In the genomic region with DNA sequence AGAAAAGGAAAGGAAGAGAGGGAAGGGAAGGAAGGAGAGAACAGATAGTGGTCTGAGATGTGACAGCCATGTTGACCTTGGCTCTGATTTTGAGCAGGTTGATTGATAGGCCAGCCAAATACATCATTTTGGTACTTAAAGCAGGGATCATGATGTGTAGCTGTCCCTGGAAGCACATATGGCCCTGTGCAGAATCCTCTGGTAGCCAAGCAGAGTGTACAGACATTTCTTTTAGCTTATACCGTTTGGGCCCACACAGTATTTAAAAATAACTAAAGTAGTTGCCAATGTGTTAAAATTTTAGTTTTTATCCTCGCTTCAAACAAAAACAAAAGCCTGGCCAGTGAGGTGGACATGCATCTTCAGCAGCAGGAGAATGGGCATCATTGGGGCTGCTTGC, we compare ENCODE assay signal across 20 mouse cellular contexts.
"Had no signal": no experiment of that assay in that cellular context is flagged by ENCODE, and none has a peak within 500 bp of the region (broad histone marks: within the 10 kb centered on the region; RNA-seq: fewer than 3 reads in every experiment).

No protein-coding gene starts in this region.

- H3K9me3 ChIP-seq: kidney, embryonic 15.5 days; liver, embryonic 13.5 days; midbrain, embryonic 13.5 days; neural tube, embryonic 13.5 days had no signal

- H3K4me2 ChIP-seq: kidney, embryonic 15.5 days; liver, embryonic 13.5 days; midbrain, embryonic 13.5 days; neural tube, embryonic 13.5 days had no signal

- DNase-seq: kidney, adult 11 months; kidney, adult 8-10 months; kidney, postnatal 10 days; kidney, postnatal 36 days; liver, embryonic 13.5 days; lung, adult 2 months; lung, postnatal 14 days; lung, postnatal 4 days; retina, postnatal 1 day; right cerebral cortex, postnatal 14 days; right cerebral cortex, postnatal 4 days; thymus, adult 2 months; thymus, postnatal 14 days; thymus, postnatal 4 days had no signal

- H3K36me3 ChIP-seq: kidney, embryonic 15.5 days; liver, embryonic 13.5 days; midbrain, embryonic 13.5 days; neural tube, embryonic 13.5 days had no signal

- H3K4me1 ChIP-seq: kidney, embryonic 15.5 days; midbrain, embryonic 13.5 days; neural tube, embryonic 13.5 days had no signal

- H3K27ac ChIP-seq: kidney, embryonic 15.5 days; liver, embryonic 13.5 days; midbrain, embryonic 13.5 days; neural tube, embryonic 13.5 days; stomach, postnatal 0 days had no signal

- H3K9ac ChIP-seq: kidney, embryonic 15.5 days; liver, embryonic 13.5 days; midbrain, embryonic 13.5 days; neural tube, embryonic 13.5 days had no signal

- ATAC-seq: midbrain, embryonic 13.5 days; midbrain, embryonic 16.5 days had no signal

- H3K4me3 ChIP-seq: kidney, embryonic 15.5 days; liver, embryonic 13.5 days; midbrain, embryonic 13.5 days; myocyte; neural tube, embryonic 13.5 days had no signal

- H3K27me3 ChIP-seq: kidney, embryonic 15.5 days; liver, embryonic 13.5 days; midbrain, embryonic 13.5 days; neural tube, embryonic 13.5 days had no signal
